Mouse (Mus musculus): ENCODE data around the gene Gpr156.
A peak's percentile ranks its signal among the peaks of the same experiment; 100 is the strongest.

- 0 out of 2 replicates have a peak, but pooled peaks have one; percentile 3 for TF ChIP-seq CTCF (IDR thresholded peaks at IDR 0.05; ENCODE audit: extremely low read depth, insufficient read length, insufficient replicate concordance, low read depth, low read length)
- no peak for TF ChIP-seq POLR2A (IDR thresholded peaks at IDR 0.05; ENCODE audit: low read depth, low read length)
Measured at GRCm38 (mm10) chr16:37916138-37916817, at the start of gene Gpr156.

All from small intestine, adult 2 months (tissue).